Mouse (Mus musculus) C2C12 (cell line): ENCODE measurements at regions not wholly inside any gene's neighbourhood (a gene's known extent, or its start where the extent isn't known, plus 50 kb on each side); places are given as distances from the start of the nearest gene placed in this dataset.
"Not testable (repeated sequence)": the region's sequence is repeated elsewhere in the genome, so short reads cannot be mapped to it uniquely, and the experiment has no call there.

ENCODE experiments used
- H3K27me3 ChIP-seq: one replicate; pipeline ENCODE4 v1.6.1; 2011; ENCODE audit not compliant: control insufficient read depth, insufficient read depth, insufficient read length
- H3K36me3 ChIP-seq: one replicate; pipeline ENCODE4 v1.6.1; 2011; ENCODE audit not compliant: control insufficient read depth, insufficient read depth
- H3K4me3 ChIP-seq: one replicate; pipeline ENCODE4 v1.5.1; 2011; ENCODE audit warnings: mild to moderate bottlenecking, control low read depth; ENCODE audit not compliant: poor library complexity, insufficient read depth, severe bottlenecking
- H3K79me2 ChIP-seq: one replicate; pipeline ENCODE4 v1.6.1; 2011; ENCODE audit not compliant: control insufficient read depth, insufficient read depth
- H3K79me3 ChIP-seq: one replicate; pipeline ENCODE4 v1.6.1; 2011; ENCODE audit warnings: low read depth, control low read depth
- H3ac ChIP-seq: one replicate; pipeline ENCODE3; 2011; ENCODE audit warnings: low read depth; ENCODE audit not compliant: control insufficient read depth, insufficient read length

DNA sequence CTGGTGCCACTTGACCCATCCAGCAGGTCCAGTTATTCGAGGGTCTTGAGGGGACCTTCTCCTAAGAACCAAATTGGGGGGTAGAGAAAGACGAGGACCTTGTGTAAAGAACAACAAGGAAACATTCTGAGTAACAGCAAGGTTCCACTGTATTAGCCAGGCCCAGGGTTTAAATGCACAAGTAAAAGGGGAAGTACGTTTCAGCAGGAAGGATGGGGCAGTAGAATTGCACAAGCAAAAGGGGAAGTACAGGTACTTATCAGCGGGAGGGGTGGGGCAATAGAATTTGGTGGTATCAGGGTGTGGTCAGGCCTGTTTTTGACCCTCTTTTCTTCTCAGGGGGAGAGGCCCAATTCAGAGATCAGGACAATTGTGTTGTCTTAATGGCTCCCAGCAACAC, 182.9 kb upstream of the Vmn1r3 start:
- H3K4me3 ChIP-seq, H3ac ChIP-seq, H3K27me3 ChIP-seq, H3K36me3 ChIP-seq, H3K79me2 ChIP-seq, H3K79me3 ChIP-seq: not testable (repeated sequence)

DNA sequence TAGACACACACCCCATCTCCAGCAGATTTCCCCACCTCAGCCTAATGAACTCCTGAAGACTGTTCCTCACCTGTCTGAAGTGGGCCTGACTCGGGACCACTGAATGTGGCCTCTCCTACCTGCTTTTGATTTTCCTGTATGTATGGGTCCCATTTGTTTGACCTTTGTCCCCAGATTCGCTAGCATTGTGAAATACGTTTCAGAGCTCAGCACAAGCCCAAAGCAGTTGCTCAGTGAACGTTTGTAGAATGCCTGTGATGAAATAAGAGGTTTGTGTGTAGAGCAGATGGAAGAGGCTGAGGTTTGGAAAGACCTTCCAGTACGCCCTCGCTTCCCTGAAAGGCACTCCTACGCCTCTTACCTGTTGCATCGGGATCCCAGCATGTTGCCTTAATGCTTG, 158.3 kb upstream of the Vmn1r3 start:
- H3K27me3 ChIP-seq, H3K36me3 ChIP-seq, H3K79me3 ChIP-seq, H3ac ChIP-seq, H3K79me2 ChIP-seq, H3K4me3 ChIP-seq: not testable (repeated sequence)

DNA sequence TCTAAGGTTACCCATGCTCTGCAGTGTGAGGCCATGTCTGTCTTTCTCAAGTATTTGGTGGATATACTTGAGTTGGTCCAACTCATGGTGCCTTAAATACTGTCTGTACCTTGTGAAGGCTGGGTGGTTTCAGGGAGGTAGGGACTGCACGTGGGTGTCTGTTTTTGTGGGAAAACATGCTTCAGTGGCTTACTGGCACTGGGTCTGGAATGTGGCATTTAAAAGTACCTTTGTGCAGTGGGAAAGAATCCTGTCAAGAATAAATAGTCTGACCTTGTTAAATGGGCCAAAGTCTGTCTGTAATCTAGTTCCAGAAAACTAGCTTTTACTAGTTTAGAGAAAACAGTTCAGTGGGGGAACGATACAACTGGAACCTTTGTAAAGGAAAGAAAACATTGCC, 157.5 kb upstream of the Vmn1r3 start:
- not testable (repeated sequence) for H3K36me3 ChIP-seq, H3K27me3 ChIP-seq, H3ac ChIP-seq, H3K79me3 ChIP-seq, H3K79me2 ChIP-seq, H3K4me3 ChIP-seq

DNA sequence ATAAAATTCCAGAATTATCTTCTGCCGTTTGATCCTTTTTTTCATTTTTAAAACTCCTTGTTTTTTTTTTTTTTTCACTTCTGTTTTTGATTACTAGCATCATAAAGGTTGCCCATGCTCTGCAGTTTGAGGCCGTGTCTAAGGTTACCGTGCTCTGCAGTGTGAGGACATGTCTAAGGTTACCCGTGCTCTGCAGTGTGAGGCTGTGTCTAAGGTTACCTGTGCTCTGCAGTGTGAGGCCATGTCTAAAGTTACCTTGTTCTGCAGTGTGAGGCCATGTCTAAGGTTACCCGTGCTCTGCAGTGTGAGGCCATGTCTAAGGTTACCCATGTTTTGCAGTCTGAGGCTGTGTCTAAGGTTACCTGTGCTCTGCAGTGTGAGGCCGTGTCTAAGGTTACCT, 157.0 kb upstream of the Vmn1r3 start:
- H3ac ChIP-seq, H3K79me2 ChIP-seq, H3K4me3 ChIP-seq, H3K27me3 ChIP-seq, H3K79me3 ChIP-seq, H3K36me3 ChIP-seq: not testable (repeated sequence)
